Mouse (Mus musculus) C2C12 (cell line): Measurements from ENCODE around the gene Trip10. TPM values are rescaled to one million over a fixed set of nuclear protein-coding genes. Genes with fewer than 3 reads are reported as not detected.

Experiments
- H3K27me3 ChIP-seq: one replicate; pipeline ENCODE4 v1.6.1; 2011; ENCODE audit not compliant: control insufficient read depth, insufficient read depth, insufficient read length
- H3K36me3 ChIP-seq: one replicate; pipeline ENCODE4 v1.6.1; 2011; ENCODE audit not compliant: control insufficient read depth, insufficient read depth
- H3K4me3 ChIP-seq: one replicate; pipeline ENCODE4 v1.5.1; 2011; ENCODE audit warnings: mild to moderate bottlenecking, control low read depth; ENCODE audit not compliant: poor library complexity, insufficient read depth, severe bottlenecking
- H3K79me2 ChIP-seq: one replicate; pipeline ENCODE4 v1.6.1; 2011; ENCODE audit not compliant: control insufficient read depth, insufficient read depth
- H3K79me3 ChIP-seq: one replicate; pipeline ENCODE4 v1.6.1; 2011; ENCODE audit warnings: low read depth, control low read depth
- H3ac ChIP-seq: one replicate; pipeline ENCODE3; 2011; ENCODE audit warnings: low read depth; ENCODE audit not compliant: control insufficient read depth, insufficient read length
- CEBPB ChIP-seq: IDR thresholded peaks from one replicate; pipeline ENCODE4 v1.6.1; 2011; ENCODE audit warnings: low read depth, mild to moderate bottlenecking, control low read depth, moderate library complexity
- CTCF ChIP-seq: IDR thresholded peaks from one replicate; pipeline ENCODE4 v1.5.1; 2011; ENCODE audit not compliant: control insufficient read depth, insufficient read depth, insufficient read length
- FOSL1 ChIP-seq: IDR thresholded peaks from one replicate; pipeline ENCODE4 v1.8.0; 2011; ENCODE audit warnings: mild to moderate bottlenecking, low read length; ENCODE audit not compliant: poor library complexity, insufficient read depth, severe bottlenecking
- MAX ChIP-seq: IDR thresholded peaks from one replicate; pipeline ENCODE4 v1.6.1; 2011; ENCODE audit warnings: mild to moderate bottlenecking, control low read depth
- MYOD1 ChIP-seq: IDR thresholded peaks from one replicate; pipeline ENCODE4 v1.6.1; 2011; ENCODE audit warnings: low read depth; ENCODE audit not compliant: control insufficient read depth, insufficient read length
- MYOG ChIP-seq: IDR thresholded peaks from one replicate; pipeline ENCODE4 v1.6.1; 2011; ENCODE audit not compliant: control insufficient read depth, insufficient read length; ENCODE audit errors: extremely low read depth
- USF1 ChIP-seq: IDR thresholded peaks from one replicate; pipeline ENCODE4 v1.6.1; 2011; ENCODE audit warnings: low read depth, mild to moderate bottlenecking, control low read depth, moderate library complexity
- polyA plus RNA-seq: library from polyadenylated mRNA; unstranded; fragments of >200 nt; fragmentation: generic; extraction: Trizol; gene quantifications from one replicate; pipeline ENCODE4 v1.2.1, GENCODE M21; 2012; ENCODE audit warnings: missing spikeins

The Trip10 gene
- polyA plus RNA-seq, 1 experiment, result 45.7 TPM

GRCm38 (mm10) chr17:57289252-57289651 lies 40.0 kb downstream of the Trip10 start:
- no peak overlapping the region for H3ac ChIP-seq
- H3K79me3 ChIP-seq, result no peaks in the 10 kb centered on the region
- no peak overlapping the region for H3K4me3 ChIP-seq
- H3K36me3 ChIP-seq, result no peaks in the 10 kb centered on the region
- peaks cover 5% of the 10 kb centered on the region for H3K27me3 ChIP-seq
- H3K79me2 ChIP-seq, result no peaks in the 10 kb centered on the region
- TF ChIP-seq FOSL1, result no peak
- TF ChIP-seq MYOG, result no peak
- no peak for TF ChIP-seq MAX
- no peak for TF ChIP-seq MYOD1
- TF ChIP-seq CTCF, result no peak
- no peak for TF ChIP-seq USF1
- no peak for TF ChIP-seq CEBPB

GRCm38 (mm10) chr17:57290001-57290670 lies 40.9 kb downstream of the Trip10 start:
- Histone ChIP-seq H3K79me2 (no peaks in the 10 kb centered on the region), H3K79me3 (no peaks in the 10 kb centered on the region), H3ac (no peak overlapping the region), H3K36me3 (no peaks in the 10 kb centered on the region), H3K27me3 (peaks cover 10% of the 10 kb centered on the region), H3K4me3 (no peak overlapping the region)
- no peak for TF ChIP-seq CEBPB
- no peak for TF ChIP-seq MYOD1
- no peak for TF ChIP-seq MYOG
- TF ChIP-seq FOSL1, result no peak
- no peak for TF ChIP-seq MAX
- TF ChIP-seq USF1, result no peak
- TF ChIP-seq CTCF, result no peak

- no peak for TF ChIP-seq MAX
- H3K79me3 ChIP-seq, result no peaks in the 10 kb centered on the region
- H3K27me3 ChIP-seq, result peaks cover 9% of the 10 kb centered on the region
- H3K4me3 ChIP-seq, result no peak overlapping the region
- no peak overlapping the region for H3ac ChIP-seq
- no peaks in the 10 kb centered on the region for H3K79me2 ChIP-seq
- H3K36me3 ChIP-seq, result no peaks in the 10 kb centered on the region
Observed at GRCm38 (mm10) chr17:57290671-57291055, 41.4 kb downstream of the Trip10 start.

- Histone ChIP-seq H3K79me3 (no peaks in the 10 kb centered on the region), H3K79me2 (no peaks in the 10 kb centered on the region), H3K27me3 (peaks cover 10% of the 10 kb centered on the region), H3ac (no peak overlapping the region), H3K36me3 (no peaks in the 10 kb centered on the region), H3K4me3 (no peak overlapping the region)
- no peak for TF ChIP-seq CEBPB
- TF ChIP-seq FOSL1, result no peak
- TF ChIP-seq MYOG, result no peak
- no peak for TF ChIP-seq USF1
- TF ChIP-seq MAX, result no peak
- TF ChIP-seq MYOD1, result no peak
- TF ChIP-seq CTCF, result no peak
Observed at GRCm38 (mm10) chr17:57292302-57292701, 43.0 kb downstream of the Trip10 start.

GRCm38 (mm10) chr17:57292968-57293367 lies 43.7 kb downstream of the Trip10 start:
- TF ChIP-seq MYOG, result no peak
- no peak for TF ChIP-seq MYOD1
- TF ChIP-seq CEBPB, result no peak
- TF ChIP-seq CTCF, result no peak
- TF ChIP-seq USF1, result no peak
- TF ChIP-seq FOSL1, result no peak
- TF ChIP-seq MAX, result no peak
- H3ac ChIP-seq, result no peak overlapping the region
- no peak overlapping the region for H3K4me3 ChIP-seq
- no peaks in the 10 kb centered on the region for H3K79me2 ChIP-seq
- H3K79me3 ChIP-seq, result no peaks in the 10 kb centered on the region
- peaks cover 10% of the 10 kb centered on the region for H3K27me3 ChIP-seq
- no peaks in the 10 kb centered on the region for H3K36me3 ChIP-seq

DNA sequence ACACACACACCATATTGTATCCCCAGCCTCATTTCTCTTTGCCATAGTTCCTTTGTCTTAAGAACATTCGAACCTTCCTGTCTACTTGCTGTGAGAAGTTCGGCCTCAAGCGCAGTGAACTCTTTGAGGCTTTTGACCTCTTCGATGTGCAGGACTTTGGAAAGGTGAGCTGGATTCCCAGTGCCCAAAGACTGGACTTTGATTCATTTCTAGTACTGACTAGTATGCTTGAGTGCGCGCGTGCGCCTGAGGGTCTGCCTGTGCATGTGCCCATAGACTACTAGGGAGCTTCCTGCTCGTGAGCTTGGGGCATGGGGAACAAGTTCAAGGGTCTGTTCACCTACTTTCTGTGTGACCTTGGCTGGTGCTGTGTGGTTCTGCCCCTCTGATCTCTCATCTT lies 46.7 kb downstream of the Trip10 start:
- Histone ChIP-seq H3K79me3 (no peaks in the 10 kb centered on the region), H3K27me3 (peaks cover 10% of the 10 kb centered on the region), H3ac (no peak overlapping the region), H3K79me2 (no peaks in the 10 kb centered on the region), H3K4me3 (no peak overlapping the region), H3K36me3 (no peaks in the 10 kb centered on the region)
- TF ChIP-seq CTCF (no peak), MAX (no peak), FOSL1 (no peak), MYOG (no peak), USF1 (no peak)
